Mouse (Mus musculus) bone marrow, adult 2 months (tissue): Measurements from ENCODE around the gene Plp2. TPM values are rescaled to one million over a fixed set of nuclear protein-coding genes. Genes with fewer than 3 reads are reported as not detected.
A peak's percentile ranks its signal among the peaks of the same experiment; 100 is the strongest.

Source experiments
- H3K27ac ChIP-seq: fragments of 200-500 bp; 2 replicates; pipeline ENCODE4 v1.5.1; 2012; ENCODE audit warnings: low read depth, mild to moderate bottlenecking, control low read depth, inconsistent platforms, low read length; ENCODE audit not compliant: control insufficient read depth, poor library complexity, insufficient read depth
- H3K4me1 ChIP-seq: fragments of 200-500 bp; 2 replicates; pipeline ENCODE4 v1.6.1; 2011; ENCODE audit warnings: low read length; ENCODE audit not compliant: control insufficient read depth, insufficient read depth
- H3K4me3 ChIP-seq: fragments of 200-500 bp; replicated peaks from 2 replicates; pipeline ENCODE3; 2011; ENCODE audit warnings: mild to moderate bottlenecking, low read depth, low read length, control low read depth; ENCODE audit not compliant: control insufficient read depth
- CTCF ChIP-seq: fragments of 200-500 bp; IDR thresholded peaks from 2 replicates; pipeline ENCODE4 v1.5.1; 2011; ENCODE audit warnings: low read length, control low read depth; ENCODE audit not compliant: control insufficient read depth, insufficient read depth
- POLR2A ChIP-seq: fragments of 200-500 bp; IDR thresholded peaks from 2 replicates; pipeline ENCODE4 v1.6.1; 2011; ENCODE audit warnings: low read depth, mild to moderate bottlenecking, control low read depth, low read length, borderline replicate concordance; ENCODE audit not compliant: control insufficient read depth
- WGBS: fragments of 180-500 bp; shearing (Covaris S2); methylation state at CpG from one replicate; pipeline ENCODE4 v1.1.7; 2018; 5-methylcytosine and 5-hydroxymethylcytosine counted together
- polyA plus RNA-seq: library from polyadenylated mRNA; stranded (reverse); fragments of >200 nt; gene quantifications from 2 replicates; pipeline ENCODE4 v1.2.4, GENCODE M21; 2011; ENCODE audit warnings: low replicate concordance; ENCODE audit not compliant: missing spikeins, insufficient read depth, insufficient read length

Plp2 gene
- polyA plus RNA-seq, 1 experiment = 33.2 TPM

- peak within 1 kb of the TSS; percentile 71 for H3K4me3 ChIP-seq
- 16% methylated on average over 26 of the region's 26 CpGs for WGBS
- no peaks in the 10 kb centered on the region; the same call in 1 of the 2 replicates for H3K4me1 ChIP-seq
- H3K27ac ChIP-seq = peak within 1 kb of the TSS; percentile 36
- TF ChIP-seq CTCF (no peak), POLR2A (peak; percentile 53; the same call in 1 of the 2 replicates)
These were observed 14.0 kb downstream of the Plp2 start, which contains the start of gene Prickle3 for GRCm38 (mm10) chrX:7657221-7657639. Gene Prickle3 (plus strand): TSS chrX:7657260.

DNA sequence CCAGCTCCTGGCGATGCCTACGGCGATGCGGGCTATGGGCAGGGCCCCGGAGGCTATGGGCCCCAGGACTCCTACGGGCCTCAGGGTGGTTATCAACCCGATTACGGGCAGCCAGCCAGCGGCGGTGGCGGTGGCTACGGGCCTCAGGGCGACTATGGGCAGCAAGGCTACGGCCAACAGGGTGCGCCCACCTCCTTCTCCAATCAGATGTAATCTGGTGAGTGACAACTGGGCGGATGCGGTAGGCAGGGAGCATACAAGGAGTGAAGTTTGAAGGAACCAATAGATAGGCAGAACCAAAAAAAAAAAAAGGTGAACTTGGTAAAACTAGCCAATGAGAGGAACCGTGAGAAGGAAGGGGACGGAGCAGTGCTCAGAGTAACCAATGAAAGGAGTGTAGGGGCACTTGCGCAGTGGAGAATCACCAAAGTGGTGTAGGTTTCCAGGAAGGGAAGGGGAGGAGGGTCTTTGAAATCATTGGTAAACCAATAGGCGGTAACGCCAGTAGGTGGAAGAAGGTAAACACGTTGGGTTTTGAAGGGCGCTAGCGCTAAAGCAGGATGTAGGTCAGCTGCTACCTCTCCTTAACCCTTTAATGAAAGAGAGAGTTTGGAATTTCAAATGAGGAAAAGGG lies 22.4 kb downstream of the Plp2 start:
- peak overlapping the region; percentile 97 for H3K27ac ChIP-seq
- peak; percentile 41; the same call in 1 of the 2 replicates for TF ChIP-seq CTCF
- peak; percentile 63; the same call in 1 of the 2 replicates for TF ChIP-seq POLR2A
- H3K4me1 ChIP-seq = peaks cover 3% of the 10 kb centered on the region; the same call in 1 of the 2 replicates
- WGBS = 17% methylated on average over 25 of the region's 25 CpGs
- H3K4me3 ChIP-seq = peak overlapping the region; percentile 58

- Histone ChIP-seq H3K4me3 (no peak overlapping the region), H3K4me1 (peaks cover 3% of the 10 kb centered on the region; the same call in 1 of the 2 replicates), H3K27ac (no peak overlapping the region)
- TF ChIP-seq POLR2A (no peak), CTCF (peak; percentile 43)
- 10% methylated on average over 5 of the region's 5 CpGs for WGBS
These were observed 25.8 kb downstream of the Plp2 start for GRCm38 (mm10) chrX:7645349-7645748.

DNA sequence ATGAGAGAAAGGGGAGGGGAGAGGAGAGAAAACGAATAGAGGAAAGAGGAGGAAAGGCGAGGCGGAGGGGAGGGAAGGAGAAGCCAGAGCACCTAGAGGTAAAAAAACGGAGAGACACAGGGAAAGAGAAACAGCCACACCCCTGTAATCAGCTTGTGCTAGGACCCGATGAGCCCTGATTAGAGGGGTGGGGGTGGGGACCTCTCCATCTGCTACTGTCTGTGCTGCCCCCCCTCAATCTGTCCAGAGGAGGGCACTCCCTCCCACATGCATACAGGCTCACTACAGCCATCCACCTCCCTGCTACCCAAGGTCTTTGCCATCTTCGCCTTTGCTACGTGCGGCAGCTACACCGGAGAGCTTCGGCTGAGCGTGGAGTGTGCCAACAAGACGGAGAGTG lies 30.4 kb downstream of the Plp2 start:
- TF ChIP-seq CTCF = no peak
- no peak for TF ChIP-seq POLR2A
- Histone ChIP-seq H3K4me1 (no peaks in the 10 kb centered on the region), H3K27ac (no peak overlapping the region), H3K4me3 (no peak overlapping the region)
- WGBS = 39% methylated on average over 12 of the region's 12 CpGs

- H3K27ac ChIP-seq = no peak overlapping the region
- no peak for TF ChIP-seq CTCF
- no peaks in the 10 kb centered on the region for H3K4me1 ChIP-seq
- no peak overlapping the region for H3K4me3 ChIP-seq
- 23% methylated on average over 13 of the region's 13 CpGs for WGBS
These were observed 31.5 kb downstream of the Plp2 start for GRCm38 (mm10) chrX:7639536-7640325.

DNA sequence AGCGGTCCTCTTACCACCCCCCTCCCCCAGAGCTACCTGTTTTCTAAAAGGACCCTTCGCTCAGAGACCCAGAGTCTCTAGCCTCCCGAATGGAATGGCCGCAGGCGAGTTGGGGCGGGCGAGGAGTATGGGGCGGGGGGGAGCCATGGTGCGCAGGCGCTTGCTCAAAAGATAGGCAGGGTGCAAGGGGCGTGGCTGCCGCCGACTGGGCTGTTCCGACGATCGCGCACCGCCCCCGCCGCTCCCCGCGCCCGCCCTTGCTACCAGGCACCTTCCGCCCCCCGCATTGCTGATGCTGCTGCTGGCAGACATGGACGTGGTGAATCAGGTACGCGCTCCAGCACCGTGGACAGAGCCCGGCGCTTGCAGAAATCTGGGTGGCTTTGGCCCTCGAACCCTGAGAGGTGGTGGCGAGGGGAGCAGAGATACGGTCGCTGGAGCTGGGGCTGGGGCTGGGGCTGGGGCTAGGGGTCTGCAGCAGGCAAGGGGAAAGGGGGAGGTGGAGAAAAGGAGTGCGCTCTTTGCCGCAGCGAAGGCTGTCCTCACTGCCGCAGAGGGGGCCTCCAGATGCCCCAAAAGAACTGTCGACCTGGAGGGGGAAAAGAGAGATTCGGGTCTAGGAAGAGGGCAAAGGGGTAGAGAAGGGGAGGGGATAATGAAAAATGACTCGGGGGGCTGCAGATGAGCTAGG lies 32.6 kb downstream of the Plp2 start, which contains the start of gene Syp:
Syp (plus strand) TSS at position 71 of the 691 bp plus-strand sequence.
- TF ChIP-seq POLR2A (no peak), CTCF (no peak)
- Histone ChIP-seq H3K27ac (no peak within 1 kb of the TSS), H3K4me3 (no peak within 1 kb of the TSS), H3K4me1 (no peaks in the 10 kb centered on the region)
- WGBS = 13% methylated on average over 34 of the region's 42 CpGs

DNA sequence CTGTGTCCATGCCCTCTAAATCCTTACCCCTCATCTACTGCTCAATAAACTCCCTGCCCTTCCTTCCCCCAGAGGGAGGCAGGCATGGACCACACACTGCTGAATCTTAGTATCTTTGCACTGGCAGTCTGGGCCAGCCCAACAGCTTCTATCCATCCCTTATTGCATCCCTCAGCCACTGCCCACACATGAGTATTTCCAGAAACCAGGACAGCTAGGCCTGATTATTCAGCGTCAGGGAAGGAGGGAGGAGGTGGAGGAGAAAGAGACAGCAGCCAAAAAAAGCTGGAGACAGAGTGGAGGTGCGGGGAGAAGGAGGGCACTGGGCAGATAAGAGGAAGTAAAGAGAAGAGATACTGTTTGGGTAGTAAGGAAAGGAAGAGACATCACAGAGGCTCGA lies 36.1 kb downstream of the Plp2 start:
- WGBS = 53% methylated on average over 3 of the region's 3 CpGs
- TF ChIP-seq POLR2A (no peak), CTCF (no peak)
- Histone ChIP-seq H3K27ac (no peak overlapping the region), H3K4me1 (no peaks in the 10 kb centered on the region), H3K4me3 (no peak overlapping the region)

GRCm38 (mm10) chrX:7632560-7632959 lies 38.6 kb downstream of the Plp2 start:
- H3K27ac ChIP-seq = no peak overlapping the region
- WGBS = 53% methylated on average over 6 of the region's 6 CpGs
- TF ChIP-seq POLR2A = no peak
- no peak for TF ChIP-seq CTCF
- H3K4me1 ChIP-seq = no peaks in the 10 kb centered on the region
- no peak overlapping the region for H3K4me3 ChIP-seq

Other genes with a start within 250 kb of the Plp2 start
- gene Foxp3, start 97.7 kb downstream of the Plp2 start, polyA plus RNA-seq = 1.2 TPM in 1 of 2 replicates, not detected in the other
- 0.43 TPM in 1 of 2 replicates, not detected in the other for gene Ppp1r3f, start 97.1 kb downstream of the Plp2 start, polyA plus RNA-seq
- 28.7 and 37.0 TPM in 2 replicates for gene Ccdc22, start 65.9 kb downstream of the Plp2 start, polyA plus RNA-seq
- 0.22 and 0.32 TPM in 2 replicates for gene Cacna1f, start 64.3 kb downstream of the Plp2 start, polyA plus RNA-seq
- gene Syp, start 32.9 kb downstream of the Plp2 start, polyA plus RNA-seq = 0.50 and 1.9 TPM in 2 replicates
- gene Prickle3, start 14.1 kb downstream of the Plp2 start, polyA plus RNA-seq = 10.7 and 22.4 TPM in 2 replicates
- not detected in 2 replicates for gene Magix, start 9.9 kb upstream of the Plp2 start, polyA plus RNA-seq
- 17.6 and 19.1 TPM in 2 replicates for gene Gpkow, start 25.7 kb upstream of the Plp2 start, polyA plus RNA-seq
- gene Wdr45, start 42.9 kb upstream of the Plp2 start, polyA plus RNA-seq = 54.7 and 91.1 TPM in 2 replicates
- not detected in 2 replicates for gene Gm45208, start 50.9 kb upstream of the Plp2 start, polyA plus RNA-seq
- gene Praf2, start 57.0 kb upstream of the Plp2 start, polyA plus RNA-seq = 3.9 and 9.5 TPM in 2 replicates
- gene Ccdc120, start 79.5 kb upstream of the Plp2 start, polyA plus RNA-seq = 0.36 and 1.4 TPM in 2 replicates
- 15.5 and 22.3 TPM in 2 replicates for gene Tfe3, start 91.2 kb upstream of the Plp2 start, polyA plus RNA-seq
- gene Gripap1, start 118.4 kb upstream of the Plp2 start, polyA plus RNA-seq = 95.0 and 184 TPM in 2 replicates
- 2.2 and 4.8 TPM in 2 replicates for gene Kcnd1, start 150.9 kb upstream of the Plp2 start, polyA plus RNA-seq
- 124 and 222 TPM in 2 replicates for gene Otud5, start 170.0 kb upstream of the Plp2 start, polyA plus RNA-seq
- gene Pim2, start 206.9 kb upstream of the Plp2 start, polyA plus RNA-seq = 20.0 and 26.2 TPM in 2 replicates
- 21.0 and 37.1 TPM in 2 replicates for gene Slc35a2, start 212.6 kb upstream of the Plp2 start, polyA plus RNA-seq
- 40.9 and 45.1 TPM in 2 replicates for gene Pqbp1, start 227.9 kb upstream of the Plp2 start, polyA plus RNA-seq
- 9.2 and 17.8 TPM in 2 replicates for gene Timm17b, start 228.0 kb upstream of the Plp2 start, polyA plus RNA-seq
- not detected in 2 replicates for gene Gm10491, start 236.4 kb upstream of the Plp2 start, polyA plus RNA-seq
- not detected in 2 replicates for gene Gm10490, start 238.2 kb upstream of the Plp2 start, polyA plus RNA-seq
- not detected in 2 replicates for gene Pcsk1n, start 248.4 kb upstream of the Plp2 start, polyA plus RNA-seq